Mouse (Mus musculus) ovary, postnatal 10 days (tissue): ENCODE results near the gene Olfr434.
"Not testable (repeated sequence)": the region's sequence is repeated elsewhere in the genome, so short reads cannot be mapped to it uniquely, and the experiment has no call there.

ENCODE experiments used
- DNase-seq: peaks from one replicate; pipeline ENCODE4 v3.0.0; 2022; ENCODE audit warnings: low spot score

The Olfr434 gene

GRCm38 (mm10) chr6:43212873-43213272 is at the start of gene Olfr434:
TSS of gene Olfr434 (plus strand) at chr6:43213021.
- not testable (repeated sequence) for DNase-seq

- no peak for DNase-seq
Measured at GRCm38 (mm10) chr6:43167246-43167645, 45.6 kb upstream of the Olfr434 start.

- DNase-seq: no peak
Measured at GRCm38 (mm10) chr6:43171840-43172239, 41.0 kb upstream of the Olfr434 start, which contains the start of gene Olfr13. TSS of gene Olfr13 (plus strand) at chr6:43172140.

- DNase-seq: no peak
Measured at GRCm38 (mm10) chr6:43178129-43178528, 34.7 kb upstream of the Olfr434 start.

GRCm38 (mm10) chr6:43178584-43179501 is 34.0 kb upstream of the Olfr434 start:
- no peak for DNase-seq

GRCm38 (mm10) chr6:43190986-43191385 is 21.8 kb upstream of the Olfr434 start:
- DNase-seq: no peak

GRCm38 (mm10) chr6:43196781-43197180 is 16.0 kb upstream of the Olfr434 start, which contains the start of gene Olfr435:
TSS of gene Olfr435 (plus strand) at chr6:43197146.
- DNase-seq: no peak

- no peak for DNase-seq
Measured at GRCm38 (mm10) chr6:43198094-43198493, 14.7 kb upstream of the Olfr434 start.

- DNase-seq: no peak
Measured at GRCm38 (mm10) chr6:43202786-43203185, 10.0 kb upstream of the Olfr434 start.

- no peak for DNase-seq
Measured at GRCm38 (mm10) chr6:43205355-43205754, 7.5 kb upstream of the Olfr434 start.

GRCm38 (mm10) chr6:43231255-43231654 is 18.4 kb downstream of the Olfr434 start, which contains the start of gene Olfr47:
TSS of gene Olfr47 (plus strand) at chr6:43231529.
- not testable (repeated sequence) for DNase-seq

- no peak for DNase-seq
Measured at GRCm38 (mm10) chr6:43242061-43242460, 29.2 kb downstream of the Olfr434 start.

GRCm38 (mm10) chr6:43247396-43247795 is 34.6 kb downstream of the Olfr434 start:
- no peak for DNase-seq

- DNase-seq: no peak
Measured at GRCm38 (mm10) chr6:43252994-43253393, 40.2 kb downstream of the Olfr434 start.

GRCm38 (mm10) chr6:43254193-43254926 is 41.5 kb downstream of the Olfr434 start:
- DNase-seq: no peak

- no peak for DNase-seq
Measured at GRCm38 (mm10) chr6:43260756-43261155, 47.9 kb downstream of the Olfr434 start.

GRCm38 (mm10) chr6:43265363-43266041 is 52.7 kb downstream of the Olfr434 start, which contains the start of gene Arhgef5:
TSS of gene Arhgef5 (plus strand) at chr6:43265582.
- DNase-seq: peak; percentile 44

- DNase-seq: peak; percentile 7
Measured at GRCm38 (mm10) chr6:43266356-43266755, 53.5 kb downstream of the Olfr434 start.
